Mouse (Mus musculus): ENCODE data around the gene Gm30191.
"Not testable (repeated sequence)": the region's sequence is repeated elsewhere in the genome, so short reads cannot be mapped to it uniquely, and the experiment has no call there.

Gene Gm30191

GRCm38 (mm10) chr4:134287575-134288025 is 40.9 kb downstream of the Gm30191 start, which contains the start of gene Pdik1l:
Gene Pdik1l (minus strand): TSS chr4:134287895.
- peak; percentile 70 to 80 for DNase-seq

GRCm38 (mm10) chr4:134288397-134289256 is 41.9 kb downstream of the Gm30191 start:
- no peak for DNase-seq

GRCm38 (mm10) chr4:134292067-134292466 is 45.3 kb downstream of the Gm30191 start:
- peak; percentile 36 to 39 for DNase-seq

- DNase-seq = no peak
Measured at GRCm38 (mm10) chr4:134293061-134293691, 46.4 kb downstream of the Gm30191 start.

GRCm38 (mm10) chr4:134293692-134294163 is 47.0 kb downstream of the Gm30191 start:
- no peak for DNase-seq

GRCm38 (mm10) chr4:134296096-134296495 is 49.4 kb downstream of the Gm30191 start:
- DNase-seq = not testable (repeated sequence)

GRCm38 (mm10) chr4:134296523-134296922 is 49.8 kb downstream of the Gm30191 start:
- no peak for DNase-seq

- DNase-seq = no peak
Measured at GRCm38 (mm10) chr4:134297369-134297768, 50.6 kb downstream of the Gm30191 start.

GRCm38 (mm10) chr4:134298626-134299497 is 52.1 kb downstream of the Gm30191 start:
- DNase-seq = no peak

- no peak for DNase-seq
Measured at GRCm38 (mm10) chr4:134299498-134299810, 52.7 kb downstream of the Gm30191 start.
